Comparison of ENCODE assay signal across 8 mouse cellular contexts in genomic region chr10:121533137-121533872, GRCm38 (mm10). TPM values are rescaled to one million over a fixed set of nuclear protein-coding genes. Genes with fewer than 3 reads are reported as not detected.
DNase-seq lines count a peak whose midpoint lies in the region; ATAC-seq and TF ChIP-seq lines count a peak whose summit lies in the region.

No protein-coding gene starts in this region.

- ATAC-seq in forebrain, embryonic 16.5 days, result peak; percentile 70
- peak; percentile 68; the same call in 1 of the 2 replicates for ATAC-seq in hindbrain, embryonic 13.5 days (ENCODE audit: low FRiP score)
- peak; percentile 60 for ATAC-seq in lung, postnatal 0 days
- no peak for ATAC-seq in activated CD4-positive, CD25-positive, alpha-beta regulatory T cell, adult 4 months

- H3K9me3 ChIP-seq in forebrain, embryonic 16.5 days (ENCODE audit: control insufficient read depth, low read length), result no peaks in the 10 kb centered on the region
- 0 out of 2 replicates have a peak, but pooled peaks cover 5% of the 10 kb centered on the region for H3K9me3 ChIP-seq in hindbrain, embryonic 13.5 days
- no peaks in the 10 kb centered on the region for H3K9me3 ChIP-seq in lung, postnatal 0 days (ENCODE audit: low read length)

- no peak for TF ChIP-seq EP300 in lung, postnatal 0 days (IDR thresholded peaks at IDR 0.05)

- no peaks in the 10 kb centered on the region for H3K36me3 ChIP-seq in forebrain, embryonic 16.5 days (ENCODE audit: control insufficient read depth, insufficient read depth)
- H3K36me3 ChIP-seq in hindbrain, embryonic 13.5 days, result no peaks in the 10 kb centered on the region
- H3K36me3 ChIP-seq in lung, postnatal 0 days (ENCODE audit: insufficient read depth, low read length), result no peaks in the 10 kb centered on the region

- no peaks in the 10 kb centered on the region for H3K27me3 ChIP-seq in cerebellum, adult 2 months (ENCODE audit: control insufficient read depth, insufficient read depth, low read length)
- H3K27me3 ChIP-seq in forebrain, embryonic 16.5 days (replicated peaks; ENCODE audit: control insufficient read depth, insufficient read depth, low read length), result no peaks in the 10 kb centered on the region
- no peaks in the 10 kb centered on the region for H3K27me3 ChIP-seq in hindbrain, embryonic 13.5 days
- no peaks in the 10 kb centered on the region for H3K27me3 ChIP-seq in lung, postnatal 0 days (replicated peaks; ENCODE audit: insufficient read depth, low read length)

- TF ChIP-seq CTCF in cerebellum, adult 2 months (IDR thresholded peaks at IDR 0.05; ENCODE audit: borderline replicate concordance, insufficient read depth, low read depth, low read length), result peak; percentile 54; the same call in 1 of the 2 replicates
- peak; percentile 66 for TF ChIP-seq CTCF in lung, postnatal 0 days (IDR thresholded peaks at IDR 0.05)

- 11% methylated on average over 32 of the region's 32 CpGs for WGBS in cerebellum, adult 2 months
- WGBS in forebrain, embryonic 16.5 days, result 11% methylated on average over 32 of the region's 32 CpGs
- 14% methylated on average over 32 of the region's 32 CpGs for WGBS in hindbrain, embryonic 13.5 days
- 9% methylated on average over 32 of the region's 32 CpGs for WGBS in lung, postnatal 0 days

- DNase-seq in R1 (ENCODE audit: low read depth, low spot score), result peak; percentile 73
- DNase-seq in cerebellum, adult 2 months, result peak; percentile 64 to 70
- peak; percentile 48 to 50 for DNase-seq in layer of hippocampus, postnatal 36 days
- DNase-seq in lung, postnatal 0 days (ENCODE audit: low spot score), result peak; percentile 45
- DNase-seq in retina, embryonic 14.5 days (ENCODE audit: low spot score), result peak; percentile 77

- peak overlapping the region; percentile 27 for H3K4me3 ChIP-seq in cerebellum, adult 2 months (replicated peaks; ENCODE audit: insufficient read depth, low read depth, low read length)
- peak overlapping the region; percentile 37 for H3K4me3 ChIP-seq in forebrain, embryonic 16.5 days (replicated peaks; ENCODE audit: low read length)
- peak overlapping the region; percentile 38 for H3K4me3 ChIP-seq in hindbrain, embryonic 13.5 days
- 0 out of 2 replicates have a peak overlapping the region, but pooled peaks have one; percentile 19 for H3K4me3 ChIP-seq in lung, postnatal 0 days (ENCODE audit: low read depth, low read length)

- TF ChIP-seq POLR2A in cerebellum, adult 2 months (IDR thresholded peaks at IDR 0.05; ENCODE audit: borderline replicate concordance, insufficient read depth, low read length), result no peak

- H3K4me2 ChIP-seq in forebrain, embryonic 16.5 days (ENCODE audit: low read length), result peak overlapping the region; percentile 53
- peak overlapping the region; percentile 56 for H3K4me2 ChIP-seq in hindbrain, embryonic 13.5 days
- H3K4me2 ChIP-seq in lung, postnatal 0 days (replicated peaks; ENCODE audit: low read depth, low read length), result peak overlapping the region; percentile 48

- H3K4me1 ChIP-seq in cerebellum, adult 2 months (ENCODE audit: control insufficient read depth, insufficient read depth, low read length), result no peaks in the 10 kb centered on the region
- peaks cover 8% of the 10 kb centered on the region for H3K4me1 ChIP-seq in forebrain, embryonic 16.5 days (replicated peaks; ENCODE audit: control insufficient read depth, insufficient read depth, low read length)
- H3K4me1 ChIP-seq in hindbrain, embryonic 13.5 days (replicated peaks), result peaks cover 6% of the 10 kb centered on the region; the same call in 1 of the 2 replicates
- no peaks in the 10 kb centered on the region for H3K4me1 ChIP-seq in lung, postnatal 0 days (ENCODE audit: insufficient read depth, low read depth, low read length)

- H3K27ac ChIP-seq in cerebellum, adult 2 months (ENCODE audit: insufficient read depth, low read length), result no peak overlapping the region
- no peak overlapping the region for H3K27ac ChIP-seq in forebrain, embryonic 16.5 days (ENCODE audit: low read length)
- no peak overlapping the region for H3K27ac ChIP-seq in hindbrain, embryonic 13.5 days
- H3K27ac ChIP-seq in lung, postnatal 0 days (ENCODE audit: low read length), result no peak overlapping the region

- peak overlapping the region; percentile 45 for H3K9ac ChIP-seq in forebrain, embryonic 16.5 days (replicated peaks; ENCODE audit: low read depth, low read length)
- H3K9ac ChIP-seq in hindbrain, embryonic 13.5 days, result peak overlapping the region; percentile 40; the same call in 1 of the 2 replicates
- 0 out of 2 replicates have a peak overlapping the region, but pooled peaks have one; percentile 5 for H3K9ac ChIP-seq in lung, postnatal 0 days (replicated peaks; ENCODE audit: low read depth)

RNA-seq across cellular contexts. Expression of gene Tbk1, which starts 53.3 kb away (rescaled TPM):
- polyA plus RNA-seq in cerebellum, adult 2 months (2012; rRNA removed), result 42.1 and 44.8 TPM in 2 replicates
- polyA plus RNA-seq in forebrain, embryonic 16.5 days (2015; fragmentation: Nextera tagmentation; extraction: Ambion mirVana), result 38.4 and 42.7 TPM in 2 replicates
- polyA plus RNA-seq in hindbrain, embryonic 13.5 days (2015; fragmentation: Nextera tagmentation; extraction: Ambion mirVana), result 34.3 and 34.6 TPM in 2 replicates
- 10 to 100 TPM; 51.9 to 53.7 TPM for total RNA-seq in layer of hippocampus, postnatal 36 days (2021)
- polyA plus RNA-seq in lung, postnatal 0 days (2015; fragmentation: Nextera tagmentation; extraction: Ambion mirVana), result 25.9 and 28.0 TPM in 2 replicates
- polyA plus RNA-seq in activated CD4-positive, CD25-positive, alpha-beta regulatory T cell, adult 4 months (2017; shearing (Covaris generic)), result 10 to 100 TPM; 69.4 to 74.8 TPM

RNA-seq across cellular contexts. Expression of gene Rassf3, which starts 57.2 kb away (rescaled TPM):
- 16.5 and 17.8 TPM in 2 replicates for polyA plus RNA-seq in cerebellum, adult 2 months (2012; rRNA removed)
- 4.1 and 5.3 TPM in 2 replicates for polyA plus RNA-seq in forebrain, embryonic 16.5 days (2015; fragmentation: Nextera tagmentation; extraction: Ambion mirVana)
- polyA plus RNA-seq in hindbrain, embryonic 13.5 days (2015; fragmentation: Nextera tagmentation; extraction: Ambion mirVana), result 5.2 and 5.3 TPM in 2 replicates
- 1 to 10 TPM; 8.2 to 8.9 TPM for total RNA-seq in layer of hippocampus, postnatal 36 days (2021)
- polyA plus RNA-seq in lung, postnatal 0 days (2015; fragmentation: Nextera tagmentation; extraction: Ambion mirVana), result 22.9 and 26.4 TPM in 2 replicates
- polyA plus RNA-seq in activated CD4-positive, CD25-positive, alpha-beta regulatory T cell, adult 4 months (2017; shearing (Covaris generic)), result 1 to 10 TPM; 5.7 to 7.0 TPM
